Mouse (Mus musculus) kidney, adult 2 months (tissue): Measurements from ENCODE around the gene Gpr87.

ENCODE experiments used
- CTCF ChIP-seq: fragments of 200-500 bp; conservative IDR thresholded peaks from 2 replicates; pipeline ENCODE4 v1.5.1; 2011; ENCODE audit warnings: low read depth, mild to moderate bottlenecking, control low read depth, low read length, moderate library complexity, mixed read lengths; ENCODE audit not compliant: insufficient read depth, insufficient read length
- POLR2A ChIP-seq: fragments of 200-500 bp; IDR thresholded peaks from one replicate; pipeline ENCODE4 v1.6.1; 2011; ENCODE audit warnings: low read depth, low read length, control low read depth

GRCm38 (mm10) chr3:59135911-59136653 lies 58.8 kb downstream of the Gpr87 start:
- TF ChIP-seq POLR2A = no peak
- no peak for TF ChIP-seq CTCF
